Mouse (Mus musculus): ENCODE results near the gene Col4a3bp. TPM values are rescaled to one million over a fixed set of nuclear protein-coding genes. Genes with fewer than 3 reads are reported as not detected.

Gene Col4a3bp
- polyA plus RNA-seq, 1 experiment from 2014 or later, result 10.2 TPM

DNA sequence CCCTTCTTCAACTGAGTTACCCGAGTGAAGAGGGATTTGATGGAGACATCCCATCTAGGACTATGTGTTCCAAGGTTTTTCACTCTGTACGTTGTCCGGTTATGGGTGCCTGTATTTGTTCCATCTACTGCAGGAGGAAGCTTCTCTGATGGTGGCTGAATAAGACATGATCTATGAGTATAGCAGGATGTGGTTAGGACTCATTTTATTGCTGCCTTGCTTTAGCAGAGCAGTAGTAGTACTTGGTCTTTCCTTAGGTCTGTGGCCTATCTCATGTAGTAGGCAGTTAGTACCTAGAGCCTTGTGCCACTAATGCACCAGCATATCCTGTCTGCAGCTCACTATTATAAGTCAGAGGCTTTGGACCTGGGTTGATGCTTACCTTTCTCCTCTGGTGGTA lies 12.7 kb downstream of the Col4a3bp start:
- H3K27me3 ChIP-seq (replicated peaks; ENCODE audit: control insufficient read depth, insufficient read depth, low read length), result no peaks in the 10 kb centered on the region
- no peaks in the 10 kb centered on the region for H3K36me3 ChIP-seq (ENCODE audit: control insufficient read depth, insufficient read depth, low read length)
- H3K4me1 ChIP-seq (ENCODE audit: control insufficient read depth, insufficient read depth, low read length), result no peaks in the 10 kb centered on the region
- no peak for ATAC-seq
- no peak overlapping the region for H3K9ac ChIP-seq (ENCODE audit: low read depth, low read length)
- no peak overlapping the region for H3K27ac ChIP-seq (ENCODE audit: low read length)
- H3K4me3 ChIP-seq (ENCODE audit: low read length), result no peak overlapping the region
- no peak overlapping the region for H3K4me2 ChIP-seq (ENCODE audit: low read depth, low read length)
- 94% methylated on average over 3 of the region's 3 CpGs for WGBS
- H3K9me3 ChIP-seq (ENCODE audit: control insufficient read depth, low read length), result no peaks in the 10 kb centered on the region

DNA sequence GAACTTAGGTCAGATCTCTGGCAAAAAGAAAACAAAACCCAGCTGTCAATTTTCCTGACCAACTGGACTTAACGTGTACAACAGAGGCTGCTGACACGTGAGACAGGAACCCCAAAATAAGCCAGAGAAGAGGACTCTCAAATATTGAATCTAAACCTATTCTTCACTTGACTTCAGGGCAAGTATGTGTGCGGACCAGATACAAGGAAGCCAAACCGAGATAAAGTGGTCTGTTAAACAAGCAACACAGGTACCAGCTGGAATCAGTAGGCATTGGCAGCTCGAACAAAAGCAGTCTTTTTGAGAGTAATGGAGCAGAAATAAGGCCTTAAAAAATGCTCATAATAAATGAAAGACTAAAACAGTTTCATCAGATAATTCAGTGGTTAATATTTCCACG lies 25.6 kb downstream of the Col4a3bp start:
- no peak overlapping the region for H3K27ac ChIP-seq (ENCODE audit: low read length)
- H3K4me1 ChIP-seq (ENCODE audit: control insufficient read depth, insufficient read depth, low read length), result peaks cover 8% of the 10 kb centered on the region

DNA sequence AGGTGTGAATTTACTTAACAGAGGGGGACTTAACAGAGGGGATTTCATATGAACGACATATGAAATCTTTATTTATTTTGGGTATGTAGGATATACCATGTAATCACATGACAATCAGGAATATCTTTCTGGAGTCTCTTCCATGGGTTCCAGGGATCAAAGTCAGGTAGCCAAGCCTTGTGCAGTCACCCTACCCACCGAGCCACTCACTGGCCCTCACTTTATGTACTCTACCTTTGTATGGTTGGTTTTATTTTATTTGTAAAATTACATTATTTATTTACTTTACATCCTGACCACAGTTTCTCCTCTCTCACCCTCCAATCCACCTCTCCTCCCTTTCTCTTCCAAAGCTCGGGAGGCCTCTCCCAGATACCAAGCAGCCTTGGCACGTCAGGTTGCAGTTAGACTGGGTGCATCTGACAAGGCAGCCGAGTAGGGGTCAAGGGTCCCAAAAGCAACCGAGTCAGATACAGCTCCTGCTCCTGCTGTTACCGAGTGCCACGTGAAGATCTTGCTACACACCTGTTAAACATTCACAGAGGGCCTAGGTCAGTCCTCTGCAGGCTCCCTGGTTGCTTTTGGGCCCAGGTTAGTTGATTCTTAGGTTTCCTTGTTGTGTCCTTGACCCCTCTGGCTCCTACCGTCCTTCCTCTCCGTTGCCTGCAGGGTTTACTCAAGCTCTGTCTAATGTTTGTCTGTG lies 28.0 kb downstream of the Col4a3bp start:
- no peak overlapping the region for H3K9ac ChIP-seq (ENCODE audit: low read depth, low read length)
- no peaks in the 10 kb centered on the region for H3K36me3 ChIP-seq (ENCODE audit: control insufficient read depth, insufficient read depth, low read length)
- H3K27ac ChIP-seq (ENCODE audit: low read length), result peak overlapping the region; percentile 82
- H3K27me3 ChIP-seq (replicated peaks; ENCODE audit: control insufficient read depth, insufficient read depth, low read length), result no peaks in the 10 kb centered on the region
- H3K4me2 ChIP-seq (ENCODE audit: low read depth, low read length), result peak overlapping the region; percentile 35
- no peaks in the 10 kb centered on the region for H3K9me3 ChIP-seq (ENCODE audit: control insufficient read depth, low read length)
- H3K4me3 ChIP-seq (ENCODE audit: low read length), result peak overlapping the region; percentile 11; the same call in 1 of the 2 replicates
- WGBS, result 34% methylated on average over 10 of the region's 10 CpGs
- peaks cover 8% of the 10 kb centered on the region for H3K4me1 ChIP-seq (ENCODE audit: control insufficient read depth, insufficient read depth, low read length)
- peak; percentile 99 for ATAC-seq

More for the DNA sequence above, 25.6 kb downstream of the Col4a3bp start:
- Histone ChIP-seq H3K9me3 (ENCODE audit: control insufficient read depth, low read length) (no peaks in the 10 kb centered on the region), H3K27me3 (replicated peaks; ENCODE audit: control insufficient read depth, insufficient read depth, low read length) (no peaks in the 10 kb centered on the region), H3K4me2 (ENCODE audit: low read depth, low read length) (no peak overlapping the region), H3K4me3 (ENCODE audit: low read length) (no peak overlapping the region), H3K9ac (ENCODE audit: low read depth, low read length) (no peak overlapping the region), H3K36me3 (ENCODE audit: control insufficient read depth, insufficient read depth, low read length) (no peaks in the 10 kb centered on the region)
- 62% methylated on average over 6 of the region's 6 CpGs for WGBS
- no peak for ATAC-seq

DNA sequence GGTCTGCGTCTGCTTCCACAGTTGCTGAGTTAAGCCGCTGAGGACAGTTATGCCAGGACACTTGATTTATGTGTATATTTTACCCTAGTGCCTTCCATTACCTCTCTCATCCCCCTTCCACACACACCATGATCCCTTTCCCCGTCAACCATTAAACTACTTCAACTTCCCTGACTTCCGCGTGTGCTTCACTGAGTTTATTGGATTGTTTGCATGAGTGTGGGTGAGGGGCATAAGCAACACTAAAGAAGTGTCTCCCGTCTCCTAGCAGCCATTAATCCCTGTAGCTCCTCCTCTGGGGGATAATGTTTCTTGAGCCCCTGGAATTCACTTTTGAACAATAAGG lies 28.6 kb downstream of the Col4a3bp start:
- Histone ChIP-seq H3K4me3 (ENCODE audit: low read length) (peak overlapping the region; percentile 11; the same call in 1 of the 2 replicates), H3K36me3 (ENCODE audit: control insufficient read depth, insufficient read depth, low read length) (no peaks in the 10 kb centered on the region), H3K27me3 (replicated peaks; ENCODE audit: control insufficient read depth, insufficient read depth, low read length) (no peaks in the 10 kb centered on the region), H3K27ac (ENCODE audit: low read length) (peak overlapping the region; percentile 82), H3K9ac (ENCODE audit: low read depth, low read length) (no peak overlapping the region), H3K9me3 (ENCODE audit: control insufficient read depth, low read length) (no peaks in the 10 kb centered on the region), H3K4me2 (ENCODE audit: low read depth, low read length) (peak overlapping the region; percentile 35), H3K4me1 (ENCODE audit: control insufficient read depth, insufficient read depth, low read length) (peaks cover 8% of the 10 kb centered on the region)
- WGBS, result 29% methylated on average over 6 of the region's 6 CpGs
- ATAC-seq, result peak; percentile 64

DNA sequence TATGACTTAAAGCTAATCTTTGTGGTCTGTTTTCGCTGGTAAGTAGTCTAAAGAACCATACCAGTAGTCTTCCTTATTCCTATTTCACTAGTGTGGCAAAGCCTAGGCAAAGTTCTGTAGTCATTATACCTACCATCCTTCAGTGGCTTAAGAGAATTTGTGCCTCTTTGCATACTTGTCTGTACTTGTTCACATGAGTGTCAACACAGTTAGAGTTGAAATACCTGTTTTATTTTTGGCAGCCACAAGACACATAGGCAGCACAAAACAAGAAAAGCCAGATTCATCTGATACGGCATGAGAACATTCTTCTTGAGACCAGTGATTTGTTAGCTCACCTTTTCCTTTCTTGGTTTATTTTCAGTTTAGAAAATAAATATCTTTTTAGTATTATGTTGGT lies 31.8 kb downstream of the Col4a3bp start:
- no peaks in the 10 kb centered on the region for H3K36me3 ChIP-seq (ENCODE audit: control insufficient read depth, insufficient read depth, low read length)
- H3K27ac ChIP-seq (ENCODE audit: low read length), result no peak overlapping the region
- H3K4me3 ChIP-seq (ENCODE audit: low read length), result no peak overlapping the region
- H3K4me2 ChIP-seq (ENCODE audit: low read depth, low read length), result no peak overlapping the region
- no peaks in the 10 kb centered on the region for H3K9me3 ChIP-seq (ENCODE audit: control insufficient read depth, low read length)
- no peak for ATAC-seq
- 84% methylated on average over 2 of the region's 2 CpGs for WGBS
- peaks cover 12% of the 10 kb centered on the region for H3K4me1 ChIP-seq (ENCODE audit: control insufficient read depth, insufficient read depth, low read length)
- no peak overlapping the region for H3K9ac ChIP-seq (ENCODE audit: low read depth, low read length)
- no peaks in the 10 kb centered on the region for H3K27me3 ChIP-seq (replicated peaks; ENCODE audit: control insufficient read depth, insufficient read depth, low read length)

DNA sequence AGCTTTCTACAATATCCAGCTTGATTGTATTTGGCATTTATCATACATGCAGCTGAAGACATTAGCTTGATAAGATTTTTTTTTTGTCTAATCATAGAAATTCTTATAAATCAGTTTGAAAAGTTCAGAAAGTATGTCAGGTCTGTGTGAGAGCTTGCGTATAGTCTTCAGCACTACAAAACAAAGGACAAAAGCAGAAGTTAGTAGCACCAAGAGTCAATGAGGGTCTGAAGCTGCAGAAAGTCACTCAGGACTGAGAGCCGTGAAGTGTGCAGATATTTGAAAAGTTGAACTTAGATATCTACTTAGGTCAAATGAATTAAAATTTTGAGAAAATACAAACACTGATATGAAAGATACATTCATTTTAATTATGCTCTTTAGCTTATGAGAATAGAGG lies 36.7 kb downstream of the Col4a3bp start:
- no peaks in the 10 kb centered on the region for H3K27me3 ChIP-seq (replicated peaks; ENCODE audit: control insufficient read depth, insufficient read depth, low read length)
- 83% methylated on average over 2 of the region's 2 CpGs for WGBS
- H3K4me2 ChIP-seq (ENCODE audit: low read depth, low read length), result no peak overlapping the region
- no peak overlapping the region for H3K9ac ChIP-seq (ENCODE audit: low read depth, low read length)
- H3K9me3 ChIP-seq (ENCODE audit: control insufficient read depth, low read length), result no peaks in the 10 kb centered on the region
- ATAC-seq, result no peak
- peaks cover 10% of the 10 kb centered on the region for H3K4me1 ChIP-seq (ENCODE audit: control insufficient read depth, insufficient read depth, low read length)
- H3K4me3 ChIP-seq (ENCODE audit: low read length), result no peak overlapping the region
- no peak overlapping the region for H3K27ac ChIP-seq (ENCODE audit: low read length)
- no peaks in the 10 kb centered on the region for H3K36me3 ChIP-seq (ENCODE audit: control insufficient read depth, insufficient read depth, low read length)

DNA sequence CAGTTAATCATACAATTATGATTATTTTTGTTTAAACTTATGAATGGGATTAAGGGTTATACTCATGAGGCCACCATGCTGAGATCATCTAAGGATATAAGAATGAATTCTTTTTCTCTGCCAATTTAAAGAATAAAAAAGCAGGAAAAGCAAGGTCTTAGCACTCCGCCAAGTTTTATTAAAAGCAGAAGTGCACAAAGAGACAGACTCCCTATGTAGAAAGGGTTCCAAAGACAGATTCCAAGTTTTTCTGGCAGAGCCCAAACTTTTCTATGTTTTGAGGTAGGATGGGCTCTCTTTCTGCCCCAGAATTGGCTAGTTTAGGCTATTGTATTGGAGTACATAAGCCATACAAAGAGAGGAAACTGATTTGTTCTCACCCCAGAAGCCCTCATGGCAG lies 37.6 kb downstream of the Col4a3bp start:
- Histone ChIP-seq H3K9me3 (ENCODE audit: control insufficient read depth, low read length) (no peaks in the 10 kb centered on the region), H3K27me3 (replicated peaks; ENCODE audit: control insufficient read depth, insufficient read depth, low read length) (no peaks in the 10 kb centered on the region), H3K4me1 (ENCODE audit: control insufficient read depth, insufficient read depth, low read length) (peaks cover 10% of the 10 kb centered on the region), H3K9ac (ENCODE audit: low read depth, low read length) (no peak overlapping the region), H3K4me2 (ENCODE audit: low read depth, low read length) (no peak overlapping the region), H3K4me3 (ENCODE audit: low read length) (no peak overlapping the region), H3K27ac (ENCODE audit: low read length) (no peak overlapping the region), H3K36me3 (ENCODE audit: control insufficient read depth, insufficient read depth, low read length) (no peaks in the 10 kb centered on the region)
- no peak for ATAC-seq
- 72% methylated on average over 1 of the region's 1 CpGs for WGBS

DNA sequence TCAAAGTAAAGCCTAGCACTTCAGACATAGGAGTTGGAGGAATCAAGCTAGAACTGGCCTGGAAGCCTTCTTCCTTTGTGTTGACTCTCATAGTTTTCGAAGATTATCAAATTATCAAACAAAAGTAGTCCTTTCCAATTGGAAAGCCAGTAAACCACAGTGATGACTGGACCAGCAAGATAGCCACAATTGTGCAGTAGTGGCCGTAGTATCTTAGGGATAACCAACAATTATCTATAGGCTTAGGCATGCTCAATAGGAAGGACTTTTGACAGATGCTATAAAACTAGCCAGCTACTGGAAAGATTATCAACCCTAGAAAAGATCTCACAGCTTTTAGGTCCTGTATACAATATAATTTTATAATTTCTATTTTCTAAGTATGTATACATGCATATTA lies 41.8 kb downstream of the Col4a3bp start:
- H3K27me3 ChIP-seq (replicated peaks; ENCODE audit: control insufficient read depth, insufficient read depth, low read length), result no peaks in the 10 kb centered on the region
- H3K4me2 ChIP-seq (ENCODE audit: low read depth, low read length), result no peak overlapping the region
- no peak overlapping the region for H3K4me3 ChIP-seq (ENCODE audit: low read length)
- no peak overlapping the region for H3K27ac ChIP-seq (ENCODE audit: low read length)
- H3K36me3 ChIP-seq (ENCODE audit: control insufficient read depth, insufficient read depth, low read length), result no peaks in the 10 kb centered on the region
- no peak for ATAC-seq
- H3K9me3 ChIP-seq (ENCODE audit: control insufficient read depth, low read length), result no peaks in the 10 kb centered on the region
- peaks cover 7% of the 10 kb centered on the region; the same call in 1 of the 2 replicates for H3K4me1 ChIP-seq (ENCODE audit: control insufficient read depth, insufficient read depth, low read length)
- WGBS, result 92% methylated on average over 2 of the region's 2 CpGs
- no peak overlapping the region for H3K9ac ChIP-seq (ENCODE audit: low read depth, low read length)

DNA sequence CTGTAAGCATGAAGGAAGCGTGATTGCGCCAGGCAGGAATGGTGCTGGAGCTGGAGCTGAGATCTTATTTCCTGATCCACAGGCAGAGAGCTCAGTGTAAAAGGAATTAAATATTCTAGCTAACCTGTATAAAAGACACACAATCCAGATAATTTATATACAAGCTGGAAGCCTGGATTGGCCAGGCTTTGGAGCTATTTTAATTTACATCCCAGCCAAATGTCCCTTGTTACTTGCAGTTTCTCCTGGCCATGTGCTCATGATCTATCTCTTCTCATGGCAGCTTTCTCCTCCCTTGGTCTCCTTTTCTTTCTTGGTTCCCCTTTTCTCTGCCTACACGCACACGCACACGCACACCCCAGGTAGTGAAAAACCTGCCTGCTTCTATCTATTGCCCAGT lies 44.1 kb downstream of the Col4a3bp start:
- 91% methylated on average over 5 of the region's 5 CpGs for WGBS

DNA sequence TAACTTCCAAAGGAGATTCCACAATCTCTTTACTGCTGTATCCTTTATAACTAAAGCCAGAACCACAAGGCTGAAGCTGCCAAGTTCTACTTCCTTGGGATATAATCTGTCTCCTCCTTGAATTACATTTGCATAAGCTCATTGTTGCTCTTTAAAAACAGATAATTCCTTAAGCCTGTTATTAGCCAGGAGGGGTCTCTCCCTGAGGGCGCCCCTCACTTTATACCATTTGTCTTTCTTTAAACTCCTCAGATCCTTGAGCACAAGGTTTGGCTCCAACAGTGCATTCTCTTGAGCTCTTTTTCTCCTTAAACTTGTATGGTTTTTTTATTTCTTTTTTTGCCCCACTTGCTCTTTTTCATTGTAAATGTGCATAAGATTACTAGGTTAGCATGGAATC lies 46.2 kb downstream of the Col4a3bp start:
- no peak for ATAC-seq
- Histone ChIP-seq H3K9me3 (ENCODE audit: control insufficient read depth, low read length) (no peaks in the 10 kb centered on the region), H3K27ac (ENCODE audit: low read length) (no peak overlapping the region; the same call in 1 of the 2 replicates), H3K36me3 (ENCODE audit: control insufficient read depth, insufficient read depth, low read length) (no peaks in the 10 kb centered on the region), H3K4me3 (ENCODE audit: low read length) (no peak overlapping the region), H3K27me3 (replicated peaks; ENCODE audit: control insufficient read depth, insufficient read depth, low read length) (no peaks in the 10 kb centered on the region), H3K4me1 (ENCODE audit: control insufficient read depth, insufficient read depth, low read length) (no peaks in the 10 kb centered on the region), H3K4me2 (ENCODE audit: low read depth, low read length) (no peak overlapping the region), H3K9ac (ENCODE audit: low read depth, low read length) (no peak overlapping the region)
- WGBS, result 74% methylated on average over 1 of the region's 1 CpGs

More for the DNA sequence above, 44.1 kb downstream of the Col4a3bp start:
- no peak overlapping the region for H3K4me3 ChIP-seq (ENCODE audit: low read length)
- H3K4me1 ChIP-seq (ENCODE audit: control insufficient read depth, insufficient read depth, low read length), result peaks cover 5% of the 10 kb centered on the region; the same call in 1 of the 2 replicates
- H3K36me3 ChIP-seq (ENCODE audit: control insufficient read depth, insufficient read depth, low read length), result no peaks in the 10 kb centered on the region
- H3K4me2 ChIP-seq (ENCODE audit: low read depth, low read length), result no peak overlapping the region
- no peak overlapping the region for H3K27ac ChIP-seq (ENCODE audit: low read length)
- no peak overlapping the region for H3K9ac ChIP-seq (ENCODE audit: low read depth, low read length)
- H3K27me3 ChIP-seq (replicated peaks; ENCODE audit: control insufficient read depth, insufficient read depth, low read length), result no peaks in the 10 kb centered on the region
- no peak for ATAC-seq
- H3K9me3 ChIP-seq (ENCODE audit: control insufficient read depth, low read length), result no peaks in the 10 kb centered on the region
